Mouse (Mus musculus) kidney, postnatal 36 days (tissue): ENCODE data around the gene Gm49361.
"Not testable (repeated sequence)": the region's sequence is repeated elsewhere in the genome, so short reads cannot be mapped to it uniquely, and the experiment has no call there.

ENCODE experiments used
- DNase-seq, 2 experiments: peaks; one replicate each; pipeline ENCODE4 v3.0.0; 2021 to 2022; ENCODE audit warnings: mixed read lengths in 2 of 2

Gm49361 gene

DNA sequence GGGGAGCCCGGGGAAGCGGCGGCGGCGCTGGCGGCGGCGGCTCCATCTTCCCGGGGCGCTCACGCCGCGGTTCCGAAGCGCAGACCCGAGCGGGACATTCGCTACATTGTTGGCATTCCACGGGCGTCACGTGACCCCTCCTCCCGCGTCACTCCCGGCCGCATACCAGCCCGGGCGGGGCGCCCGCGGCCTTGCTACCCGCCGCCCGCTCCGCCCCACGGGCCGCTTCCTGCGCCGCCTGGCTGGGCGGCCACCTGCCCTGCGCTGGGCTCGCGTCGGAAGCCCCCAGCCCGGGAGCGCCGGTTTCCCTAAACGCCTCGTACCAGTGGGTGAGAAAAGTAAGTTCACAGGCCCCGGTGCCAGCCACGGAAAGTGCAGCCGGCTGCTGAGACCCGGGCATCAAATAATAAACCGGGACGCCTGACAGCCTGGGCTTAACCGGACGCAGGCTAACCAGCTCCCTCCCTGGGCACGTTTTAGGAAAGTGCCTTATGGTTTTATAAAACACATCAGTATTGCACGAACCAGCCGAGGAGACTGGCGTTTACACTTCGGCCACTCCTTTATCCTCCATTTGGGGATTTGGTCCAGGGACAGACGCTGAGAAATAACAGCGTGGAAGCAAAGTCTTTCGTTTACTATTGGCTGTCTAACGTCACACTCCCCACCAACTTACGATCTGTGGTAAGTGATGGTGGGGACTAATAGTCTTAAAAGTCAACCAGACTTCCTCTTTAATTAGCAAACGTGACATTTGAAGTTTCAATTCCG, at the start of gene Gm49361:
Gene Gm49361, minus strand, starts transcription at position 103 of the 771 bp plus-strand sequence.
- peak; percentile 96 to 98 for DNase-seq

DNA sequence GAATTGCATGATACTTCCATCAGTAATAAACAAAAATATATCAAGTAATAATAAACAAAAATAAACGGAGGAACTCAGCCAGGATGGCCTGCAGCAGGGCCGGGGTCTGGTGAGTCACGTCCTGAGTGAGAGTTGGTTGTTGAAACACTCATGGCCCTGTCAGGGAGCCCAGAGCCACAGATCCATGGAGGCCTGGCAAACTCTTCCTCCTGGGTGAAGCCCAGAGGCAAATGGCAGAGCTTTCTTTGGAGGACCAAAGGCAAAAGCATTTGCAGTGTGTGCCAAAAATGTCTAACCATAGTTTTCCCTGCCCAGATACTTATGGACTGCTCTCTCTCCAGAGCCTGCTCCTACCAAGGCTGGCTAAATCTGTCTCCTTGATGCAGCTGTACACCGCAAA, 45.3 kb upstream of the Gm49361 start:
- no peak for DNase-seq

DNA sequence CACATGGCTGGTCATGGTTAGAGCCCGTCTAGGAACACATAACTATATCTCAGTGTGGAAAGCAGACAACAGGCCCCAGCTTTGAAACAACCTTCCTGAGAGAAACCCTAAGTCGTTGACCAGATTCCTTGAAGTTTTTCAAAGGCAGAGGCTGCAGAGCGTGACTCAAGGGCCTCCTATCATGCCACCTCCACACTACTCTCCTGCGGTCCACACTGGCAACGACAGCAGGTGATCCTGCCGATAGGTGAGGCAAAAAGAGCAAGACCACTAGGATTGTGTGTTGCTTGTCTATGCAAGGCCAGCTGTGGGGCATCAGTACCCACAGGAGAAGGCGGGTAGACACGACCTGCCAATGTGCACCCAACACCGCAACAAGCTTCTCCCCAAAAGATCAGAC, 43.9 kb upstream of the Gm49361 start:
- DNase-seq = no peak

DNA sequence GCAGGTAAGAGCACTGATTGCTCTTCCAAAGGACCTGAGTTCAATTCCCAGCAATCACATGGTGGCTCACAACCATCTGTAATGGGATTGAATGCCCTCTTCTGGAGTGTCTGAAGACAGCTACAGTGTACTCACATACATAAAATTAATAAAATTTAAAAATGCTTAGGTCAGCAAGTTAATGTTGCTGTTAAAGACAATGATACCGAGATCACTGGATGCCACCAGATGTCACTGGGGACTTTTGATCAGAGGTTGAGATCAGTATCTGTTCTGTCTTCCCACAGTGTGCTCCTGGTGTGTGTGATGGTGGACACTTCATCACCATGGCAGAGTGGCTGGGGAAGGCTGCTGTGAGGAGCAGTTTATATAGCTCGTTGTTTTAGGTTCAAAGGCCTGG, 43.4 kb upstream of the Gm49361 start:
- no peak for DNase-seq

DNA sequence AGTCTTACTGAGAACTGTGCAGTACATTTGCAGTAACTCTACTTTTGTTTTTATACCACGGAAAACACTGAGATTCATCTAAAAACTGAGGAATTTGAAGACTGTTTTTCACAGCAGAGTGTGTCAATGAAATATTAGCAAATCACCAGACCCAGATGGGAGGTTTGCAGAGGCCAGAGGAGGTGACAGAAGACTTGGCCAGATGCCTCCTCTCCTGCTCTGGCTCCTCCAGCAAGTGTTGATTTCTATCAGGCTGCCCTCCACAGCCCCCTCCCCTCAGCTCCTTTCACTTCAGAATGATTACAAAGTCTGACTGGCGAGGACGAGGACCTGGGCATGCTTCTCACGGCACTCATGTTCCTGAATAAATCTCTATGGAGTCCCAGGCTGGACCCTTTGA, 41.5 kb upstream of the Gm49361 start:
- DNase-seq = no peak

DNA sequence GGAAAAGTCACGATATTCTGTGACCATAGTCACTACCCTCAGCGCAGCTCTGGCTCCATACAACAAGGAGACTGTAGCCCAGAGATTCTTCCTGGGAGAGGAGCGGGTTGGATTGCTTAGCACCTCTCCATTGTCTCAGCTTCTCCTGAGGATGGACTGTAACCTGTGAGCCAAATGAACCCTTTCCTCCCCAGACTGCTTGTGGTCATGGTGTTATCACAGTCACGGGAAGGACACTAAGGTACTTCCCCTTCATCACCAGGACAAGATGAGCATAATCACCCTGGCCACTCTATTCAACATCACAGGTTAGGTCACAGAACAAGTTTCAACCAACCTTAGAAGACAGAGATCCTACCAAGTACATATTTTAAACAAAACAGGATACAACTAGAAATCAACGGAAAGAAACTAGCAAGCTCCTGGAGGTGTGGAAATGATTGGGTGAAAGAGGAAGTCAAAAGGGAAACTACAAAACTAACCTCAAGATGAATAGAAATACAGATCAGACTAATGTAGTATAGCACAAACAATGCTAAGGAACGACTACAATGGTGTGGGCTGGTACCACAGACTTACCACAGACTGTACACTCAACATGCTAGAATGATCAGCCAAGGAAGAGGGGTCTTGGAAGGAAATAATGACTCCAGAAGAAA, 26.4 kb upstream of the Gm49361 start:
- no peak for DNase-seq

DNA sequence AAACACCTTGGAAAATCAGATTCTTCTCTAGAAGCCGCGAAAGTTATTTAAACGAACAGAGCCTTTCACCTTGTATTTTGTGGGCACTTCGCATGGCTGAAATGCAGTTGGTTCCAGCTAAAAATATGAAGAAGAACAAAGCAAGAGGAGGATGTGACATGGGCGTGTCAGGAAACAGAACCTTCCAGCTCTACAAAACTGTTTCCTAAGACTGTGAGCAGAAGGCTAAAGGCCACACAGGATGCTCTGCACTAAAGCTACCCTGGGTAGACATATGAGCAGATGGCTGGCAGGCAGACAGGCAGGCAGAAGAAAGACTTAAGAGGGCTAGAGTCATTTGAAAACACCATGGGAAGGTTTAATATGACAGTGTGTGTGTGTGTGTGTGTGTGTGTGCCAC, 23.2 kb upstream of the Gm49361 start:
- DNase-seq = peak in 1 of 2 experiments; percentile 3

DNA sequence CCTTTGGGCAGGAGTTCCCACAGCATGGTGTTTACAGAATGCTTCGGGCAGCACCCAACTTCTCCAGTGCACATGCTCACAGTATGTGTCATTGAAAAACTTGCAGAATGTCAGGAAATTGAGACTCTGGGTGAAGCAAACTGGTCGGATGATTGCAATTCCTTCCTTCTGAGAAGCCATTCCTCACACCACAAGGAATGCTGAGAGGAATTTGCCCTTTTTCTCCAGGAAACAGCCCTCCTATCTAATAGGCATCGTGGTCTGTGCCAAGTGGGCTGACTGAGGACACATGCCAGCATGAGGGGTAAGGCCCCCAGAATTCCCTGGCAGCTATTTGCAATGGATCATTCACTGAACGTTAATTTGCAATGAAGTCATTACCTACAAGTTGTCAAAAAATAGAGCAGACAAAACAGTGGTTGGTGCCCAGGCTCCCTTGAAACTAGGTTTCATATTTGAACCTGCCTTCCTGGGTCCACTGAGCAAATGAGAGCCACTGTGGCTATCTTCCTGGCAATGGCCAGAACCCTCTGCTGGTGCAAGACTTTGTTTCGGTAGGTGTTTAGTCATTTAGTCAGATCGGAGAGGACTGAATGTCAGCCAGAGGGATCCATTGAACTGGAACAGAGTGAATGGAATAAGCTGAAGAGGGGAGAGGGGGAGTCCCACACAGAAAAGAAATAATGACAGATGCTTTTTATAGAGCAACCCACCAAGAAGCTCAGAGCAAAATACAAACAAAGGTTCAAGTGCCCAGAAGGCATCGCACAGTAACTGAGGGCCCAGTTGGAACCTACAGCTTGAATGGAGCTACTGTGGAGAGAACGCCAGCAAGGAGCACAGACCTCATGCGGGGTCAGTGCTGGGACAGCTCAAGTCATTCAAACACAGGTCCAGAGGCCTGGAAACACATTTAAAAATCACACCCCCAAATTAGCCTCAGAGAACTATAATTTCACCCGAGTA, 14.8 kb upstream of the Gm49361 start:
- DNase-seq = no peak

DNA sequence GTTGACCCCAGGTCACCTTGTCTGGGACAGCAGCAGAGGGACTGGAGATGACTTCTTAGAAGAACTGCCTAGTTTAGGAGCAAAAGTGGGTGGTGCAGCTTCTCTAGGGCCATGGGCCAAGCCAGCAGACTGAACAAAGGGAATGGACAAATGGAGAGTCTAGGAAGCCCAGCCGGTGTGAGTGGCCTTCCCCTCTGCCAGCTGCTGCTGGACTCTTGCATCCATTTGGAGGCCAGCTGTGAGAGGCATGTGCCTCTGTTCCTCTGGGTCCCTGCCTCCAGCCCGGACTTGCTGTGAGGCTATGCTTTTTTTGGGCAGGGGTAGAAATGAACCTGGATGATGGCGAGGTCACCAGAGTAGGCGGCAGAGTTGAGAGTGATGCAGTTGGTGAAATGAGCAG, 12.3 kb upstream of the Gm49361 start, which contains the start of gene Lats2:
Gene Lats2, minus strand, starts transcription at position 152 of the 400 bp plus-strand sequence.
- no peak for DNase-seq

DNA sequence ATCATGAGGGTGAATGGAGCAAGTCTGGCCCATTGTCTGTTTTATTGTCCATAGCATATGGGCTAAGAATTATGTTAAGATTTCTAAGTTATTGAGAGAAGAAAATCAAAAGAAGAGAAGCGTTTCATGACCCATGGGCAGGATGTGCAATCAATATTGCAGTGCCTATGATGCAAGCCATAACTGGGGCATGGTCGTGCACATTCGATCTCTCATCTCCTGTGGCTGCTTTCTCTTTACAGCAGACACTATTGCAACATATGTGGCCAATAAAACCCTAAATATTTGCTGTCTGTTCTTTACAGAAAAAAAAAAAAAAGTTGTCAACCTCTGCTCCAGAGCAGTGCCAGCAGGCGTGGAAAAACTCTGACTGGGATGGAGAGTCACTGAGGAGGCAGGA, 10.2 kb upstream of the Gm49361 start:
- no peak for DNase-seq

DNA sequence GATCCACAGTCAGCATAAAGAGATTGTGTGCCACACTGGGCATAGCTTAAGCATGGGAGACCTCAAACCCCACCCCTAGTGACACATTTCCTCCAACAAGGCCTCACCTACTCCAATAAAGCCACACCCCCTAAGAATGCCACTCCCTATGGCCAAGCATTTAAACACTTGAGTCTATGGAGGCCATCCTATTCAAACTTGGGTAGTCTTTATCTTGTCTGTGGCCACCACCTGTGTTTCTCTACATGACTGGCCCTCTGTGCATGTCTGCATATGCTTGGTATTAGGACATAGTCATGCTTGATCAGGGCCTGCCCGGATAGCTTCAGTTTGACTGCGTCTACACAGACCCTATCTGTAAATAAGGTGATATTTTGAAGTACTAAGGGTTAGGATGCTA, 9.8 kb upstream of the Gm49361 start:
- no peak for DNase-seq

DNA sequence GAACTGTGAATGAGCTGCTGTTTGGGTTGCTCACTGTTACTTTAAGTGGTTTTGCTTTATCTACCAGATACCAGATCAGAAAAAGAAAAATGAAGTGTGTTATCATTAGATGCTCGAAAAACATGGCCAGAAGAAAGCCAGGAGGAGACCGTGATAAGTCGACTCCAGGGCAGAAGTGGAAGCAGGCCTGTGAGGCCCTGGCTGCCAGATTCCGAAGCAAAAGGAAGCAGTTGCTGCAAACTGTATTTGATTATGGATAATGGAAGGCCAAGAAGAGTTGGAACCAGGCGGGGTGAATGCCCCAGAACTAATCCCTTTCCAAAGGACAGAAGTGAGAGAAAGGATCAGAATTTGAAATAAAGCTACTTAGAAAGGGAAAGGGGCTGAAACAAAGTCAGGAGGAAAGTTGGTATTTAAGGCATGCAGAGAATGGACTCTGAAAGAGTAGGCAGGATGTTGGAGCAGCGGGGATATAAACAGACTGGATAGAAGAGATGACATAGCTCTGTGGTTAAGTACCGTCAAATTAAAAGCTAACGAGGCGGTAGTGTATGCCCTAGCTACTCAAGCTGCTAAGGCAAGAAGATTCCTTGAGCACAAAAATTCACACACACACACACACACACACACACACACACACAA, 7.6 kb upstream of the Gm49361 start:
- no peak for DNase-seq

DNA sequence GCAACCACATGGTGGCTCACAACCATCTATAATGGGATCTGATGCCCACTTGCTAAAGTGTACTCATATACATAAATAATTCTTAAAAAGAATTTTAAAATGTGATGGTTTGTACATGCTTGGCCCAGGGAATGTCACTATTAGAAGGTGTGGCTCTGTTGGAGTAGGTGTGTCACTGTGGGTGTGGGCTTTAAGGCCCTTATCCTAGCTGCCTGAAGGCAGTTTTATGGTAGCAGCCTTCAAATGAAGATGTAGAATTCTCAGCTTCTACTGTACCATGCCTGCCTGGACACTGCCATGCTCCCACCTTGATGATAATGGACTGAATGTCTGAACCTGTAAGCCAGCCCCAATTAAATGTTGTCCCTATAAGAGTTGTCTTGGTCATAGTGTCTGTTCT, 5.1 kb upstream of the Gm49361 start:
- not testable (repeated sequence) for DNase-seq

DNA sequence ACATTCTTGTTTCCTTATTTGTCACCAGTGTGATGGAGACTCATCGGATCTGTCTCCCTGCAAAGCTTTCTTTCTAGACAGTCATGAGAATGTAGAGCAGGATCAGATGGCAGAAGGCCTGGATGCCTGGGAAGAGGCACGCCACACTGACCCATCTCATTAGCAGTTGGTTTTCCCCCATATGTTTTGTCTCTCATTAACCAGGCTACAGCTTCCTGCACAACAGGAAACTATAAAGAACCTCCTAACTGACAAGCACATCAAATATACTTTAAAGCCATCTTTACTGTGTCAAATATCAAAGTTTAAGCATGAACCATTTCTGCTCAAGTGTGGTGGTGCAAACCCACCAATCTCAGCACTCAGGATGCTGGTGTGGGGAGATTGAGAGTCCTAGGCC, 3.6 kb upstream of the Gm49361 start:
- no peak for DNase-seq

DNA sequence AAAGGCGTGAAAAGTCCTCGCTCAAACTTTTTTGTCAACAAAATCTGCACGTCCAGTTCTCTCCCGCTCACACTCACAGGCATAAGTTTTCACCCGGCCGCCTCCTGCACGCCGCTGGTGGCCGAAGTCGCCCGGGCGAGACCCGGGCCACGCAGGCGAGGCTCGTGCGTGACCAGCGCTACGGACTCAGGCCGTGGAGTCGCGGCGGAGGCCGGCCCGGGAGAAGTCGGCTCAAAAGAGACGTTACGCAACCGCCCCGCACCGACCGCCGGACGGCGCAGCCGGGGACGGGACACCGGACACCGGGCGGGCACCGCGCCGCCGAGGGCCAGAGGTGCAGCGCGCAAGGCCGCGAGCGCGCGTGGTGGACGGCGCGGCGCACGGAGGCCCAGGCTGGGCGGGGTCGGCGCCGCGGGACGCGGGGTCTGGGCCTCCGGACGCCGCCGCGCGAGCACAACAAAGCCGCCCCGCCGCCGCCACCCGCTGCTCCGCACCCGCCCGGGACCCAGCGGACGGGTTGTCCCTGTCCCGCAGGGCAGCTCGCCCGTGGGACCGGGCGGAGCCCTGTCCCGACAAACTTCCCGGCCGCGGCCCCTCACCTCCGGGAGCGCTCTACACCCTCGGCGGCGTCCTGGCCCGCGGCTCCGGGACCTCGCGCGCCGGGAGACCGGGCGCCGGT, 473 bp downstream of the Gm49361 start:
- peak; percentile 62 to 77 for DNase-seq

DNA sequence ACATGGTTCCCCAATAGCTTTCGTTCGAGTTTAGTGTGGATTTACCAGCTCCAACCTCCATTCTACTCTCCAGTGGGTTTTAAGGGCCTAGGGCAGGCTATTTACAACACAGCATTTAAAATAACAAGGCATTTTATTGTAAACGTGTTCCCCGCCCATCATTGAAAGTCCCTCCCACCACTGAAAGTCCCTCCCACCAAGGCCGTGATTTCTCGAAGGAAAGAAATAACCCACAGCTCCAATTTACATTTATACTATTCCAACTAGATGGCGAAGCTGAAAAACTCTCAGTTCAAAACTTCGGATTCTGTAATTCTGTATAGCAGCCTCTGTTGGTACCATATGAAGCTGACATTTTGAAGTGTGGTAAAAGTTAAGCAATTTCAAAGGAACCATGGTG, 1.4 kb downstream of the Gm49361 start:
- peak; percentile 47 to 64 for DNase-seq

DNA sequence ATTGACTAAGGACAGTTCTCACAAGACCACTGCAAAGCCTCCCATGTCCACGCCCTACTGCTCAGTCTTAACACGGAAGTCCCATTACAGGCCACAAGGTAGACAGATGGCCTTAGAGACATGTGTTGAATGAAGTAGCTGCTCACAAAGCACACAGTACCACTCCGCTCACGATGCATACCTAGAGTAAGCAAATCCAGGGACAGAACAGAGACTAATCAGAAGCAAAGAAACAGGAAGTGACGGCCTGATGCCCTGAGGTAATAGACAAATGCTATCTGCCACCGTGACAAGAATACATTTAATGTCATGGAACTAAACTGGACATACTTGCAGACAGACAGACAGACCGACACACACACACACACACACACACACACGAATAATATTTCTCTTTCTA, 5.3 kb downstream of the Gm49361 start:
- DNase-seq = no peak

DNA sequence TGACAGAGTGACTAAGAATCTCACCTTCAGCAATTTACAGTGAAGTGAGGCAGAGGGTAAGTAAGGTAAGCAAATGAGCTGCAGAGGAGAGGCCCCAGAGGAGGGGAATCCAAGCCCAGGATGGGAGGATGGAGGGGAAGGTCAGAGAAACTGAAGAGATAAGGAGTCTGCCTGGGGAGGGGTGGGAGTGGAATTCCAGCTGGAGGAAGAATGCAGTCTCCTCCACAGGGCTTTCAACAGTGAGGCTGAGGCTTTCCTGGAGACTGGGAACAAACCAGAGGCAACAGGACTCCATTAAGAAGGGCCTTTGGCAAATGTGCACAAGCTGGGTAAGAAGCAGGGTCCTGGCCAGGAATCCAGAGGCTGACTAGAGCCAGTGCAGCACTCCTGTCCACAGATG, 8.8 kb downstream of the Gm49361 start:
- no peak for DNase-seq

DNA sequence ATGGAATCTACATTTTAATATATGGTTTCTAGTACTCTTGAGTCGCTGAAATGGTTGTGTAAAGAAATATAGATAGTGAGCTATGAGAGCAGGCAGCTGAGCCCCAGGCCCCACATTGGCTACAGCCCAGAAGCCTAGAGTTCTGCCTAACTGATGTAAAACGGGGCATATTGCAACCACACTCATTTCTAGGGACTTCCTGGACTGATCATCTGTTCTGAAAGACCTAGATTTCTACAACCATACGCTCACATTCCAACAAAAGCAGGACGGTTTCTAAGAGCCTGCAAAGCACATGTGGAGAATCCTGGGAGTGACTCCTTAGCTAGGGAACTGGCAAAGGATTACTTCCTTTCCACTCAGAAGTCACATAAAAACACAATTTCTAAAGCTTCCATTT, 9.8 kb downstream of the Gm49361 start:
- no peak for DNase-seq

DNA sequence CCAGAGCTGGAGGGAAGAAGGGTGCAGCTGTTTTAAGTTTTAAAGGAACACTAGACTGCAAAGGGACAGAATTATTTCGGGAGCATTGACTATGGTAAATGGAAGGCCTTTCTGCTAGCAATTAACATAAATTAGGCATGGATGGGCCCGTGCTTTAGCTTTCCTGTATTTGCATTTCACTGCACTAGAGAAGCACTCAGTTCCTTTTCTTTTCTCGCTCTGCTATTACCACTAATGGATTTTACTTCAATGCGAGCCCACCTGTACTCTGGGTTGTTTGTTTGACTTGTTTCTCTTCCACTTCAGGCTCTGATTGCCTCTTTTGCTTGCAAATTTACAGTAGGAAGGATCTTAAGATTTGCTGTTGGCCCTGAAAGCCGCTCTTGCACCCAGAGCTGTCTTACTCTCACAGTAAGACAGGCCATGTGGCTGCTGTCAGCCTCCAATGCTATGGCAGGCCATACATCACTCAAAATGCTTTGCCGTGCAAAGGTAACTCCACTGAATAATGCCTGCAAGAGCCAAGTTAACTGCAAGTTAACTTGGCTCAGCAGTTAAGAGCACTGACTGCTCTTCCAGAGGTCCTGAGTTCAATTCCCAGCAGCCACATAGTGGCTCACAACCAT, 13.1 kb downstream of the Gm49361 start:
- DNase-seq = no peak

DNA sequence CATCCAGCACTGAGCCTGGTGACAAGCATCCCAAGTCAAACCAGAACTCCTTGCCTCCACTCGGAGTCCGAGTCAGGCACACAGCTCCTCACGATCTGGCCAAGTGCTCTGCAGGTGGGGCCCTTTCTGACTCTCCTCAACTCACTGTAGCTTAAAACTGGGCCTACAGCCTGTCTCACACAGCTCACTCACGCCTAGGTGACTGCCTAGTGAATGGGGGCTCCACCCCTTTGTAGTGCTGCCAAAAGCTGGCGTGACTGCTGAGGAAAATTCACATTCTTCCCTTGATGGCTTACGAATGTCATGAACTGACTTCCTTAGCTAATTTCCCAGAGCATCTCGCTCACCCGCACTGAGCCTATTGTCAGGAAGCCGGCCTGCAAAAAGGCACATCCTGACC, 15.4 kb downstream of the Gm49361 start:
- DNase-seq = peak; percentile 86 to 88
